11 mouse cellular contexts compared by ENCODE assay signal in genomic region chr16:91846089-91846741, GRCm38 (mm10).
A peak's percentile ranks its signal among the peaks of the same experiment; 100 is the strongest.
DNase-seq lines count a peak whose midpoint lies in the region; ATAC-seq lines count a peak whose summit lies in the region.
"Had no signal": no experiment of that assay in that cellular context is flagged by ENCODE, and none has a peak within 500 bp of the region (broad histone marks: within the 10 kb centered on the region; RNA-seq: fewer than 3 reads in every experiment).

No protein-coding gene starts in this region.

- H3K9me3 ChIP-seq in forebrain, embryonic 10.5 days: no peaks in the 10 kb centered on the region
- H3K9me3 ChIP-seq in forebrain, embryonic 15.5 days: no peaks in the 10 kb centered on the region
- no peaks in the 10 kb centered on the region for H3K9me3 ChIP-seq in limb, embryonic 15.5 days

- no peak overlapping the region for H3K4me3 ChIP-seq in forebrain, embryonic 10.5 days
- no peak overlapping the region for H3K4me3 ChIP-seq in forebrain, embryonic 15.5 days
- H3K4me3 ChIP-seq in limb, embryonic 15.5 days: no peak overlapping the region

- H3K27ac ChIP-seq in forebrain, embryonic 10.5 days: peak overlapping the region; percentile 31; the same call in 1 of the 2 replicates
- H3K27ac ChIP-seq in forebrain, embryonic 15.5 days (replicated peaks): no peak overlapping the region
- peak overlapping the region; percentile 34 for H3K27ac ChIP-seq in limb, embryonic 15.5 days

- WGBS in forebrain, embryonic 10.5 days: 54% methylated on average over 10 of the region's 10 CpGs
- WGBS in forebrain, embryonic 15.5 days: 27% methylated on average over 10 of the region's 10 CpGs
- 14% methylated on average over 10 of the region's 10 CpGs for WGBS in limb, embryonic 15.5 days

- no peaks in the 10 kb centered on the region for H3K27me3 ChIP-seq in forebrain, embryonic 10.5 days (ENCODE audit: poor library complexity, severe bottlenecking)
- no peaks in the 10 kb centered on the region for H3K27me3 ChIP-seq in forebrain, embryonic 15.5 days
- H3K27me3 ChIP-seq in limb, embryonic 15.5 days: no peaks in the 10 kb centered on the region

- peaks cover 85% of the 10 kb centered on the region for H3K36me3 ChIP-seq in forebrain, embryonic 10.5 days (replicated peaks)
- peaks cover 57% of the 10 kb centered on the region for H3K36me3 ChIP-seq in forebrain, embryonic 15.5 days
- peaks cover 21% of the 10 kb centered on the region for H3K36me3 ChIP-seq in limb, embryonic 15.5 days

- H3K9ac ChIP-seq in forebrain, embryonic 15.5 days (replicated peaks): no peak overlapping the region
- no peak overlapping the region for H3K9ac ChIP-seq in limb, embryonic 15.5 days
- H3K9ac ChIP-seq: liver, postnatal 0 days had no signal

- peaks cover 17% of the 10 kb centered on the region for H3K4me1 ChIP-seq in forebrain, embryonic 10.5 days
- no peaks in the 10 kb centered on the region for H3K4me1 ChIP-seq in forebrain, embryonic 15.5 days
- H3K4me1 ChIP-seq in limb, embryonic 15.5 days: peaks cover 61% of the 10 kb centered on the region

- H3K4me2 ChIP-seq in forebrain, embryonic 15.5 days (replicated peaks): no peak overlapping the region
- no peak overlapping the region for H3K4me2 ChIP-seq in limb, embryonic 15.5 days

- DNase-seq in forebrain, embryonic 10.5 days (ENCODE audit: extremely low spot score, low spot score): no peak
- DNase-seq in urinary bladder, postnatal 14 days (ENCODE audit: low spot score): peak; percentile 22
- DNase-seq in urinary bladder, adult 18-20 months (ENCODE audit: low spot score in 2 of 2): no peak
- no peak for DNase-seq in layer of hippocampus, adult 9-10 months (ENCODE audit: low spot score)
- no peak for DNase-seq in cerebellum, postnatal 25 days
- DNase-seq in urinary bladder, postnatal 10 days (ENCODE audit: low spot score): no peak
- DNase-seq: liver, postnatal 0 days; thymus, postnatal 14 days had no signal

- ATAC-seq in forebrain, embryonic 15.5 days (replicated peaks): no peak
- ATAC-seq in limb, embryonic 15.5 days (ENCODE audit: insufficient number of reproducible peaks, low FRiP score, low TSS enrichment, low read depth): no peak
- ATAC-seq: inflammation-experienced regulatory T-cells, adult 6 months; liver, postnatal 0 days had no signal
